Mouse (Mus musculus): ENCODE results near the gene Unkl.

The Unkl gene

DNA sequence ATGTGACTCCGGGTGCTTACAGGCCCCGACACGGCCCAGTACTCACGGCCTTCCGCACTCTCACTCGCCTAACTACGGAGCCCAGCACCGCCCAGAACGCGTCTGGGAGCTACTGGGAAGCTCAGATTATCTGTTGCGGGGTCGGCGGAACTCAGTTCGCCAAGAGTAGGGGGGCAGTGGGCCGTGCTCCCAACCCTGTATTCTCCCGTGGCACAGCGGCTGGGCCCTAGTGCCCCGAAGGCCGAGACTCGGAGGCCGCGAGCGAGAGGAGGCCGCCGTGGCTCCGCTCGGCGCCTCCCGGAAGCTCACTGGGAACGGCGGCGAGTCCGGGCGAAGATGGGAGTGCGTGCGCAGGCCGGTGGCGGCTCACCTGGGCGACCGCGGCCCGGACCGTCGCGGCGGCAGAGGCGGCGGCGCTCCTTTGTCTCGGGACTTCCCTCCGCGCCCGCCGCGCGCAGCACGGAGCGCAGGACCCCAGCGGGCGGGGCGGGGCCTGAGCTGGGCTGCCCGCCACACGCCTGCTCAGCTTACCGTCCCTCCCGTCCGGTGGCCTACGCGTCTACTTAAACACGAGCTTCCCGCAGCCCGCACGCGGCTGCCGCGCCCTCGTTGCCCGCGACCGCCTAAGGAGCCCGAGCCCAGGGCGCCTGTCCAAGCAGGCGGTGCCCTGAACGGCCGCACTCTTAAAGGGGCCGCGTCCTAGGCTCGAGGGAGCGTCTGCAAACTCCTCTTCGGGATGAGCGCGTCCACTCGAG lies 84.9 kb downstream of the Unkl start:
- no peak for TF ChIP-seq GATA4 (IDR thresholded peaks at IDR 0.05; ENCODE audit: insufficient replicate concordance, low read length)

GRCm38 (mm10) chr17:25273706-25274501 lies 85.7 kb downstream of the Unkl start:
- TF ChIP-seq GATA4 (IDR thresholded peaks at IDR 0.05; ENCODE audit: insufficient replicate concordance, low read length): no peak

DNA sequence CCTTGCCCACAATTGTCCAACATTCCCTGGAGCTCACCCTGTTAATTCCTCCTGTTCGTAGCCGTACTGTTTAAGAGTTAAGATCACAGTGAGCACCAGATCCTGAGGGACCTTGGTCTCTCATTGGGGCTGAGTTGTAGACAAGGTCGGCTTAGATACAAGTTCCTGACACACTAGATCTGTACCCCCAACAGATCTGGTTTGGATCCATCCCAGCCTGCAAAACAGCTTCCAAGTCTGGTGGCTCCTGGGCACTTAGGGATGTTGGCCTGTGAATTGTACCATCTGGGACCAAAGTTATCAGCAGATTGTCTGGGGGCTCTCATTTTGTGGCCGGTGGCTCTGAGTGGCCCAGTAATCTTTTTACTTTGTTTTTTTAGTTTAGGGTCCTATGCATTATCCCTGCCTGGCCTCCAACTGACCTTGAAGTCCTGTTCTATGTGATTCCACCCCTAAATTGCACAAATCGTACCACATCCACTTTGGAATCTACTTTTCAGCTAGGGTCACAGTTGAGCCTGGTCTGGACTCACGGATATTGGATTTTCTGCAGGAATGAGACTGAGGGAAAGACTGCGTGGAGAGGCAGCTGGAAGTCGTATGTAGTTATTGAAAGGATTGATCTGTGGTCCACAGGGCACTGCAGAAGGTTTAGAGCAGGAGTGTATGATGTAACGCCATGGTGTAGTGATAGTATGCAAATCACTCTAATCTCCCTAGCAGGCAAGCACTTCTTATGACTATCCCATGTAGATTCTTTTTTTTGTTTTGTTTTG lies 86.6 kb downstream of the Unkl start, which contains the start of gene Ube2i:
Ube2i (minus strand) TSS at position 52 of the 776 bp plus-strand sequence.
- no peak for TF ChIP-seq GATA4 (IDR thresholded peaks at IDR 0.05; ENCODE audit: insufficient replicate concordance, low read length)

DNA sequence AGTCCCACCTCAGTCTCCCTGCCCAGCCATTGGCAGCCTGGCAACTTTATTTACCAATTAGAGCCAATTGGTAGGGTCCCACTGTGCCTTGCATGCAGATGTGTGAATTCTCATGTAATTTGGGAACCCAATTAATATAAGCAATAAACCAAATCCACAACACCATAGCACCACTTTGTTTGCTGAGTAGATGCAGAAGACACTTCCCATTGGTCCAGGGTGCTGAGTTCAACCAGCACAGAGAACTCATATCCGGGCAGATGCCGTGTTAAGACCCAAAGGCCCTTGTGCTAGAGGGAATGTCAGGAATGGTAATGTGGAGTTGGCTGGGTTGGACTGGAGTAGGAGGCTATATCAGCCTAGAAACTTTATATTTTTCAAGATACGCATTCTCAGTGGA lies 87.6 kb downstream of the Unkl start:
- TF ChIP-seq GATA4 (IDR thresholded peaks at IDR 0.05; ENCODE audit: insufficient replicate concordance, low read length): no peak

DNA sequence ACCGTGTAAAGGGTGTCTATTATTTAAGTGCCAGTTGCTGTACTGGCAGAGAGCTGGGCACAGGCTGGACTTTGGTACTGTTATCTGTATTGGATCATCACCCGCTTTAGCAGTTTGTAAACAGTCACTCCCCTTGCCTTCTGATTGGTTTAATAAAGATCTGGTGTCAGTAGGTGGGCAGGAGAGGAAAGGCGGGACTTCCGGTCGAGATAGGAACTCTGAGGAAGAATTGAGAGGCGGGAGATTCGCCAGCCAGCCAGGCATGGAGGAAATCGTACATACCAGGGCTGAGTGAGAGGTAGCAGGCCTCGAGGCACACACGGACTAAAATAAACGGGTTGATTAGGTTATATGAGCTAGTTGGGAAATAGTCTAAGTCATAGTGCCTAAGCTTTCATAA lies 93.9 kb downstream of the Unkl start:
- peak; percentile 97 for TF ChIP-seq GATA4 (IDR thresholded peaks at IDR 0.05; ENCODE audit: insufficient replicate concordance, low read length)

Measured in liver, adult (tissue).